Mouse (Mus musculus) liver, adult 2 months (tissue): ENCODE measurements at regions not wholly inside any gene's neighbourhood (a gene's known extent, or its start where the extent isn't known, plus 50 kb on each side); places are given as distances from the start of the nearest gene placed in this dataset.
A peak's percentile ranks its signal among the peaks of the same experiment; 100 is the strongest.

Experiments
- DNase-seq: peaks from one replicate; pipeline ENCODE4 v3.0.0-alpha.2; 2011; ENCODE audit warnings: low read depth, low spot score; ENCODE audit errors: extremely low read depth
- H3K27ac ChIP-seq: fragments of 200-500 bp; replicated peaks from 2 replicates; pipeline ENCODE4 v1.5.1; 2012; ENCODE audit warnings: low read depth, mild to moderate bottlenecking, control low read depth, inconsistent platforms, low read length; ENCODE audit not compliant: insufficient read depth
- H3K27me3 ChIP-seq: fragments of 200-500 bp; 2 replicates; pipeline ENCODE4 v1.6.1; 2012; ENCODE audit warnings: mild to moderate bottlenecking, moderate library complexity, low read length, inconsistent platforms; ENCODE audit not compliant: control insufficient read depth, insufficient read depth
- H3K36me3 ChIP-seq: fragments of 200-500 bp; 2 replicates; pipeline ENCODE4 v1.6.1; 2012; ENCODE audit warnings: low read length, inconsistent platforms; ENCODE audit not compliant: control insufficient read depth, insufficient read depth
- H3K4me1 ChIP-seq: fragments of 200-500 bp; 2 replicates; pipeline ENCODE4 v1.6.1; 2011; ENCODE audit warnings: low read length; ENCODE audit not compliant: control insufficient read depth, insufficient read depth
- H3K4me3 ChIP-seq: fragments of 200-500 bp; 2 replicates; pipeline ENCODE4 v1.5.1; 2011; ENCODE audit warnings: low read depth, mild to moderate bottlenecking, control low read depth, low read length, moderate library complexity; ENCODE audit not compliant: insufficient read depth
- H3K79me2 ChIP-seq: fragments of 200-500 bp; 2 replicates; pipeline ENCODE4 v1.6.1; 2012; ENCODE audit warnings: inconsistent platforms, mild to moderate bottlenecking, low read length, moderate library complexity; ENCODE audit not compliant: control insufficient read depth, insufficient read depth
- H3K9ac ChIP-seq: fragments of 200-500 bp; 2 replicates; pipeline ENCODE4 v1.6.1; 2012; ENCODE audit warnings: low read depth, mild to moderate bottlenecking, control low read depth, inconsistent platforms, low read length
- CTCF ChIP-seq: fragments of 200-500 bp; IDR thresholded peaks from 2 replicates; pipeline ENCODE4 v1.5.1; 2011; ENCODE audit warnings: low read depth, low read length, control low read depth
- POLR2A ChIP-seq: fragments of 200-500 bp; IDR thresholded peaks from 2 replicates; pipeline ENCODE4 v1.6.1; 2011; ENCODE audit warnings: low read length, control low read depth; ENCODE audit not compliant: insufficient read depth; ENCODE audit errors: extremely low read depth
- WGBS: fragments of 180-500 bp; shearing (Covaris S2); methylation state at CpG from one replicate; pipeline ENCODE4 v1.1.7; 2018; 5-methylcytosine and 5-hydroxymethylcytosine counted together

DNA sequence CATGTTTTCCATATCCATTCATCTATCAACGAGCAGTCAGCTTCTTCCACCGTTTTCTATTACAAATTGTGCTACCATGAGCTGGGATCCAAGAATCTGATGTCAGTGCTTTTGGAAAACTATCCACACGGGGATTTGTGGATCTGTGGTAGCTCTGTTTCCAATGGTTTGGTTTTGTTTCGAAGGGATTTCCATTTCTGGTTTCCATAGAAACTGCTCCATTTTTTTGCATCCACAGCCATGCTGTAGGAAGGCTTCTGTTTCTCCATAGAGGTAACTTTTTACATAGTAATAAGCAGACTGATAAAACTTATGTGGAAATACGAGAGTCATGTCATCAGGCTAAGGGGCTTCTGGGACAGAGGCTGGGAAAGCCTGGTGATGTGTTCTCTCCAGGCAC lies 76.1 kb upstream of the Cachd1 start:
- Histone ChIP-seq H3K27ac (no peak overlapping the region), H3K4me1 (no peaks in the 10 kb centered on the region), H3K4me3 (no peak overlapping the region), H3K36me3 (no peaks in the 10 kb centered on the region), H3K27me3 (no peaks in the 10 kb centered on the region), H3K9ac (no peak overlapping the region), H3K79me2 (no peaks in the 10 kb centered on the region)
- WGBS: 72% methylated on average over 5 of the region's 5 CpGs
- DNase-seq: no peak
- TF ChIP-seq CTCF (no peak), POLR2A (no peak)

DNA sequence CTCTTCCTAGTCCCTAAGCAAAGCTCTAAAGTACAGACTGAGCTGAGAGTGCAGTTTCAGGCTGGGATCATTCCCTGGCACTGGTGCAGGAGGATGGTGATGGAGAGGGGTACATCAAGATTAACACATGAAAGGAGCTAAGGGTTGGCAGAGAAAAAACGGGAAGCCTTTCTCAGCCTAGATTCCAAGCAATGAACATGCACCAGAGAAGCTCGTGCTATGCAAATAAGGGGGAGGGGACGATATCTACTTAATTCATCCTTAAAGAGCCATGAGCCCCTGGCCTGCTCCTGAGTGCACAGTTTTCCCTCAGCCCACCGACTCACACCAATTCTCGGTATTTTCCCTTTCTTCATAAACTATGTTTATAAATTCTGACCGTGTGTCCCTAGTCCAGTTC lies 70.5 kb upstream of the Cachd1 start:
- no peak for TF ChIP-seq CTCF
- TF ChIP-seq POLR2A: no peak
- no peaks in the 10 kb centered on the region for H3K4me1 ChIP-seq
- H3K79me2 ChIP-seq: no peaks in the 10 kb centered on the region
- WGBS: 38% methylated on average over 6 of the region's 6 CpGs
- H3K36me3 ChIP-seq: no peaks in the 10 kb centered on the region
- H3K4me3 ChIP-seq: no peak overlapping the region
- no peak overlapping the region for H3K9ac ChIP-seq
- H3K27ac ChIP-seq: no peak overlapping the region
- no peak for DNase-seq
- no peaks in the 10 kb centered on the region for H3K27me3 ChIP-seq

DNA sequence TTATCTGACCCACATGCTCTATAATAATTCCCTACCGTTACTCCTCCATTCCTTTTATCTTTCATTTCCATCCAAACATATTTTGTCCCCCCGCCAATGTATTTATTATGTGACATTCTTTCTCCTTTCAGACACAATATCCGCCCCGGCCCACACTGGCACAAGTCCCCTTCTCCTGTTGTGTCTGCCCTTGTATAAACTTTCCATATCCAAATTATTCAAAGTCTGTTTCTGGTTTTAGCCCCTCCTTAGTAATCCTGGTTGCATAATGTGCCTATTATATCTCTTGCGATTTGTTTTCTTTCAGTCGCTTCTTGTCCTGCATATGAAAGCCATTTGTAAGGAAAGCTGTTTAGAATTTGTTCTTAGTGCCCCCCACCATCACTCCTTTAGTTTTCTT lies 69.3 kb upstream of the Cachd1 start:
- no peak for TF ChIP-seq POLR2A
- H3K9ac ChIP-seq: no peak overlapping the region
- H3K79me2 ChIP-seq: no peaks in the 10 kb centered on the region
- 76% methylated on average over 6 of the region's 6 CpGs for WGBS
- no peak overlapping the region for H3K27ac ChIP-seq
- no peak for DNase-seq
- no peak overlapping the region for H3K4me3 ChIP-seq
- H3K27me3 ChIP-seq: no peaks in the 10 kb centered on the region
- no peaks in the 10 kb centered on the region for H3K4me1 ChIP-seq
- no peaks in the 10 kb centered on the region for H3K36me3 ChIP-seq

DNA sequence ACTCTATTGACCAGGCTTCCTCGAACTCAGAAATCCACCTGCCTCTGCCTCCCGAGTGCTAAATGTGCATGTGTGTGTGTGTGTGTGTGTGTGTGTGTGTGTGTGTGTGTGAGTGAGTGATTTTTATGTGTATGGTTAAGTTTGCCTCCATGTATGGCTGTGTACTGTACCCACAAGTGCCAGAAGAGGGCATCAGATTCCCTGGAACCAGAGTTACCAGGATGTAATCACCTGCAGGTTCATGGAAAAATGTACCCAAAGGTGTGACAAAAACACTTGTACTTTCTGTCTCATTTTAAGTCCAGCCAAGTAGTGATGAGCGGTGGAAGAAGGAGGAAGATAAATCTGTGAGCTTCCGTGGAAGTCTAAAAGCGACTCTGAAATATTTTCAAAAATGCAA lies 68.2 kb upstream of the Cachd1 start:
- no peaks in the 10 kb centered on the region for H3K36me3 ChIP-seq
- TF ChIP-seq POLR2A (no peak), CTCF (no peak)
- no peaks in the 10 kb centered on the region for H3K79me2 ChIP-seq
- H3K9ac ChIP-seq: no peak overlapping the region
- no peak overlapping the region for H3K27ac ChIP-seq
- no peak overlapping the region for H3K4me3 ChIP-seq
- H3K4me1 ChIP-seq: no peaks in the 10 kb centered on the region
- no peak for DNase-seq
- no peaks in the 10 kb centered on the region for H3K27me3 ChIP-seq
- 91% methylated on average over 5 of the region's 5 CpGs for WGBS

DNA sequence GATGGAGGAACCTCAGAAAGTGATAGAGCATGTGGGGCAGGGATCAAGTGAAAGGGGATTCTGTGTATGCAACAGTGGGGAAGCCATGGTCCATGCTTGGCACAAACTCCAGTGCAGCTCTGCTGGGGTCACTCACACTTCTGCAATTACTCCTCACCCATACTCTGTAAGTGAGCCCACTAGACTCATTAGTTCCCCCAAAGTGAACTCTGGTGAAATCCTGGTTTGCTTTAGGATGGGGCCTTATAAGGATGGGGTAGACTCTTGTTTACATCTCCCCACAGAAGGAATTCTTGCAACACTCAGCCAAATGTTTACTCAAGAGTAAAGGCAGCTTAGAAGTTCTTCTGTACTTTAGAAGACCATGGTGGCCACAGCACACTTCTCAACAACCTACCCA lies 62.2 kb upstream of the Cachd1 start:
- Histone ChIP-seq H3K4me1 (no peaks in the 10 kb centered on the region), H3K9ac (no peak overlapping the region), H3K4me3 (no peak overlapping the region), H3K36me3 (no peaks in the 10 kb centered on the region), H3K27ac (no peak overlapping the region), H3K79me2 (no peaks in the 10 kb centered on the region), H3K27me3 (no peaks in the 10 kb centered on the region)
- DNase-seq: peak; percentile 8
- TF ChIP-seq CTCF (no peak), POLR2A (no peak)

DNA sequence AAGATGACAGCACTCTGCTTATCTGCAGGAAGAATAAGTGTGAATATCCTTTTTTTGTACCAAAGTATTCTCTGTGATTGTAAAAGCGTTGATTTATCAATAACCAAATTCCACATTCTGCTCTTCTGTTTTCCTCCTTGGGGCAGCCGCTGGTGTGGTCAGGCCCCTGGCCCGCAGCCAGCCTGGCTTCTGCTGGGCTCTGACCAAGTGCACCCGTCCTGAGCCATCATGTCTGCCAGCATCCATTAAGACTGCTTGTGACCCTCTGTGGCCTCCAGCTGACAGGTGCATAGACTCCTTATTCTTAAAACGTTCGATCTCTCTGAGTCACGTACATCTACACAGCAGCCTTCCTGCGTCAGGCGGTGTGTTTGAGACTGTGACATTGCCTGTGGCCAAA lies 58.9 kb upstream of the Cachd1 start:
- no peak for TF ChIP-seq CTCF
- no peak for TF ChIP-seq POLR2A
- 92% methylated on average over 9 of the region's 9 CpGs for WGBS
- no peak overlapping the region for H3K9ac ChIP-seq
- no peak for DNase-seq
- H3K4me1 ChIP-seq: no peaks in the 10 kb centered on the region
- no peak overlapping the region for H3K27ac ChIP-seq
- H3K79me2 ChIP-seq: no peaks in the 10 kb centered on the region
- no peak overlapping the region for H3K4me3 ChIP-seq
- no peaks in the 10 kb centered on the region for H3K27me3 ChIP-seq
- H3K36me3 ChIP-seq: no peaks in the 10 kb centered on the region
